Mouse (Mus musculus) kidney, adult 2 months (tissue): ENCODE data around the gene Adgrb2. TPM values are rescaled to one million over a fixed set of nuclear protein-coding genes. Genes with fewer than 3 reads are reported as not detected.

ENCODE experiments used
- DNase-seq: peaks from one replicate; pipeline ENCODE4 v3.0.0; 2021
- H3K27ac ChIP-seq: fragments of 200-500 bp; 2 replicates; pipeline ENCODE4 v1.5.1; 2012; ENCODE audit warnings: low read depth, low read length, control low read depth, inconsistent platforms; ENCODE audit not compliant: insufficient read depth
- H3K27me3 ChIP-seq: fragments of 200-500 bp; replicated peaks from 2 replicates; pipeline ENCODE4 v1.6.1; 2012; ENCODE audit warnings: mild to moderate bottlenecking, moderate library complexity, low read length, inconsistent platforms; ENCODE audit not compliant: control insufficient read depth, insufficient read depth
- H3K36me3 ChIP-seq: fragments of 200-500 bp; 2 replicates; pipeline ENCODE4 v1.6.1; 2012; ENCODE audit warnings: mild to moderate bottlenecking, moderate library complexity, low read length, inconsistent platforms; ENCODE audit not compliant: control insufficient read depth, insufficient read depth
- H3K4me1 ChIP-seq: fragments of 200-500 bp; 2 replicates; pipeline ENCODE4 v1.6.1; 2011; ENCODE audit warnings: low read length; ENCODE audit not compliant: control insufficient read depth, insufficient read depth
- H3K4me3 ChIP-seq: fragments of 200-500 bp; 2 replicates; pipeline ENCODE4 v1.5.1; 2011; ENCODE audit warnings: mild to moderate bottlenecking, low read depth, low read length, control low read depth; ENCODE audit not compliant: insufficient read depth
- CTCF ChIP-seq: fragments of 200-500 bp; conservative IDR thresholded peaks from 2 replicates; pipeline ENCODE4 v1.5.1; 2011; ENCODE audit warnings: low read depth, mild to moderate bottlenecking, control low read depth, low read length, moderate library complexity, mixed read lengths; ENCODE audit not compliant: insufficient read depth, insufficient read length
- POLR2A ChIP-seq: fragments of 200-500 bp; IDR thresholded peaks from one replicate; pipeline ENCODE4 v1.6.1; 2011; ENCODE audit warnings: low read depth, low read length, control low read depth
- WGBS: fragments of 180-500 bp; shearing (Covaris S2); methylation state at CpG from one replicate; pipeline ENCODE4 v1.1.7; 2018; 5-methylcytosine and 5-hydroxymethylcytosine counted together
- polyA plus RNA-seq: library from polyadenylated mRNA; depleted of rRNA; stranded (reverse); fragments of >200 nt; gene quantifications from 2 replicates; pipeline ENCODE4 v1.2.3, GENCODE M21; 2012

Gene Adgrb2
- polyA plus RNA-seq, 1 experiment = 0.66 TPM

DNA sequence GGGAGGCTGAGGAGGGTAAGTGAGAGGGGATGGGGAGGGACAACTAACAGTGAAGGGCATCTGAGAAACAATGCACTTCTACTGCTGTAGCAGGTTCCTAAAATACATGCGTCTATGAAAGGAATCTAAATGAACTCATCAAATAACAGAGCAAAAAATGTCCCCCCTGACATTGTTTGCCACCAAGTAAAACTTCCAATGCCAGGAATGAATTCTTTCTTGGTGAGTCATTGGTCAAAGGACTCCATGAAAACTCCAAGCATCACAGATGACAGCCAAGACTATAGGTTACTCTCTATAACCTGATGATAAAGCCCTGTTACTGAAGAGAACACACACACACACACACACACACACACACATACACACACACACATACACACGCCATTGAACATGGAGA is 46.5 kb downstream of the Adgrb2 start:
- Histone ChIP-seq H3K27me3 (no peaks in the 10 kb centered on the region), H3K27ac (no peak overlapping the region), H3K4me3 (no peak overlapping the region), H3K4me1 (no peaks in the 10 kb centered on the region), H3K36me3 (no peaks in the 10 kb centered on the region)
- 70% methylated on average over 2 of the region's 2 CpGs for WGBS
- DNase-seq = no peak
- no peak for TF ChIP-seq POLR2A
- no peak for TF ChIP-seq CTCF

DNA sequence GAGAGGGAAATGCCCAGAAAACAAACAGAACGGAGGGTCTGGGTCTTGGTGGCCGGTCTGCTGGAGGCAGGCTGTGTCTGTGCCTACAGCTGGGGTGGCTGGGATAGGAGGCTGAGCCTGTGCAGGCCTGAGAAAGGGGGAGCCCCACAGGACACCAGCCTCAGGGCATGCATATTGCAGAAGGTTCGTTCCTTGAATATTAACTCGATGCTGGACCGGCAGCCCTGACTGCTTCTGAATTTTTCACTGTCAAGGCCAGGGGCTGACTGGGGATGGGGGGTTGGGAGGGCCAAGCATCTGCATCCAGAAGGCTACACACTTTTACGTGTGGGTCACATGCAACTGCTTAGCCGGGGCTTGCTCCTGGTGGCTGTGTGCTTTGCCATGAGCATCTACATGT is 48.8 kb downstream of the Adgrb2 start:
- DNase-seq = no peak
- Histone ChIP-seq H3K4me1 (no peaks in the 10 kb centered on the region), H3K27ac (no peak overlapping the region), H3K4me3 (no peak overlapping the region), H3K36me3 (no peaks in the 10 kb centered on the region), H3K27me3 (no peaks in the 10 kb centered on the region)
- WGBS = 69% methylated on average over 7 of the region's 7 CpGs
- TF ChIP-seq CTCF = no peak
- no peak for TF ChIP-seq POLR2A

DNA sequence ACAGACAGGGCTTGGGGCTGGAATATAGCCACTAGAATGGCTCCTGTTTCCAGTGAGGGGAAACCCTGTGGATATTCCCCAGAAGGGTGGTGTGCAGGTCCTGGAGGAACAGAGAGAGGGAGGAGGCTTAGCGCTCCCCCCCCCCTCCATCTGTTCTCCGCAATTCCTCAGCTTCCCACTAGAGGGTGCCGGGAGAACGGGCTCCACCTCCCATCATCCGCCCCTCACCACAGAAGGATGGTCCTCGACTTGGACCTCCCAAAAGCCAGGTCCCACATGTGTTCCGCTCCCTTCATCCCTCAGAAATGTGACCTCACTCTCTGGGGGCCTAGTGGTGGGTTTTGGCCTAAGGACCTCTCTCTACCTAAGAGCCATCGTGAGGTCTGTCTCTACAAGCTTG is 51.4 kb downstream of the Adgrb2 start:
- no peak overlapping the region for H3K27ac ChIP-seq
- no peak overlapping the region for H3K4me3 ChIP-seq
- WGBS = 6% methylated on average over 8 of the region's 8 CpGs
- H3K27me3 ChIP-seq = no peaks in the 10 kb centered on the region
- DNase-seq = peak; percentile 33
- TF ChIP-seq POLR2A (no peak), CTCF (peak; percentile 75)
- no peaks in the 10 kb centered on the region for H3K4me1 ChIP-seq
- no peaks in the 10 kb centered on the region for H3K36me3 ChIP-seq

DNA sequence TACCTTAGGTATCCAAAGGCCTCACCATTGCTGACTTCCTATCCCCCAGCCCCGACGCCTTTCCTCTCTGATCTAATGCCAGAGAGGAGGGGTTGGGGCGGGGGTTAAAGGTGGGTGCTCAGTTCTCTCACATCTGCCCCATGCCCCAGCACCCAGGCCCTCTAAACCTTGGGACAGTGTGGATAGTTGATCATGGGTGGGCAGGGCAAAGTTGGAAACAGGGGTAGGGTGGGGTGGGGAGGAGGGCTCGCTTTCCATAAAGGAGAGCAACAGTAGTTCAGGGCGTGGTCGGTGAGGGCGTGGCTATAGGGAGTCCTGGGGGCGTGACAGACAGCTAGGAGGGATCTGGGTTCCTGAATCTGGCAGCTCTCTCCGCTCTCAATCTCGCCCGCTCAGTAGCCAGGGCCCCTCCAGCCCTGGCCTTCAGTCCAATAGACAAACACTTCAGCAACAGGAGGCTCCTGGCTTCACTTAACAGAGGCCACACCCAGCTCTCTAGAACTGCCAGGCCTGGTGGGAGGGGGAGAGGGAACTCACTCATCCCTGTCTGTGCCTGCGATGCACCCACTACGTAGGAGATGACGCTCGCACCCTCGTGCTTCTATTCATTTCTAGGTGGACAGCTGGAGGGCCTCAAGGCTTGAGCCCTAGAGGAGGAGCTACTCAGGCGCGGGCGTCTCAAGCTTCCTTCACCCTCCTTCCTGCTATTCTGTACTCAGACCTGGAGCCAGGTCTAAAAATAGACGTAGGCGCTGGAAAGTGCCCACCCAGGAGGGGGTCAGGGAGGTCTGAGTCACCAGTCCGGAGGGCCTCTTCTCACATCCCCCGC is 52.1 kb downstream of the Adgrb2 start:
- Histone ChIP-seq H3K4me1 (no peaks in the 10 kb centered on the region), H3K36me3 (no peaks in the 10 kb centered on the region), H3K27ac (no peak overlapping the region), H3K27me3 (no peaks in the 10 kb centered on the region), H3K4me3 (no peak overlapping the region)
- peak; percentile 60 for DNase-seq
- 6% methylated on average over 23 of the region's 23 CpGs for WGBS
- TF ChIP-seq POLR2A = no peak
- no peak for TF ChIP-seq CTCF

DNA sequence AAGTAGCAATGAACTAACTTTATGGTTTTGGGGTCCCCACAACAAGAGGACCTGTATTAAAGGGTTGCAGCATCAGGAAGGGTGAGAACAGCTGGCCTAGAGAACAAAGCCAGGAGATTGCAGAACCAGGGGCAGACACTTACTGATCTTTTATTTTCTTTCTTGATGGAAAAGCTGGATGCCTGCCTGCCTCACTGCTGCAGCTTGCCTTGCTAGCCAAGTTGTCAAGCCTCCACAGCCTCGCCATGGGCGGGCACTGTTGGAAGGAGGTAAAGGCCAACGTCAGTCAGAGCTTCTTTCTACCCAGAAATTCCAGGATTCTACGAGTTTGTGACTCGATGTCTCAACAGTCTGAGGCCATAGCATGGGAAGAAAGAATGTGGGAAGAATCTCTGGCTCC is 54.7 kb downstream of the Adgrb2 start:
- WGBS = 70% methylated on average over 5 of the region's 5 CpGs
- no peaks in the 10 kb centered on the region for H3K4me1 ChIP-seq
- no peaks in the 10 kb centered on the region for H3K36me3 ChIP-seq
- TF ChIP-seq CTCF (no peak), POLR2A (no peak)
- no peak overlapping the region for H3K27ac ChIP-seq
- DNase-seq = no peak
- H3K4me3 ChIP-seq = no peak overlapping the region
- H3K27me3 ChIP-seq = no peaks in the 10 kb centered on the region

DNA sequence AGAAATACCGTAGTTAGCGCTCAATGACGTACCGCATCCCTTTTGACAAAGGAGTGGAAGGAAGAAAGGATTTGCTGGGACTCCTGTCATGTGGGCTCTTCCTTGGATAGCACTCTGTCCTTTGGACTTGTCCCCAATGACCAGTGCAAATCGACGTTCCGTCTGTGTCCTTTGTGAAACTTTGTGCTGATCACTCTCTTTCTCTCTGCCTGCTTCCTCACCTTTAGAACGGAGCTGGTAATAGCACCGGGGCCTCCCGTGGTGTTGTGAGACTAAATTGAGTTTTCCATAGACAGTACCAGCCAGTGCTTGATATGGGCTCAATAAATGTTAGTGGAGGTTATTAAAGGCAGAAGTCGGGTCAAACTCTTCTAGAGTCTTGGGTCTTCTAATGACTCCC is 56.4 kb downstream of the Adgrb2 start:
- Histone ChIP-seq H3K36me3 (no peaks in the 10 kb centered on the region), H3K27ac (no peak overlapping the region), H3K4me3 (no peak overlapping the region), H3K4me1 (no peaks in the 10 kb centered on the region), H3K27me3 (no peaks in the 10 kb centered on the region)
- TF ChIP-seq CTCF (no peak), POLR2A (no peak)
- peak; percentile 50 for DNase-seq
- 67% methylated on average over 11 of the region's 11 CpGs for WGBS

DNA sequence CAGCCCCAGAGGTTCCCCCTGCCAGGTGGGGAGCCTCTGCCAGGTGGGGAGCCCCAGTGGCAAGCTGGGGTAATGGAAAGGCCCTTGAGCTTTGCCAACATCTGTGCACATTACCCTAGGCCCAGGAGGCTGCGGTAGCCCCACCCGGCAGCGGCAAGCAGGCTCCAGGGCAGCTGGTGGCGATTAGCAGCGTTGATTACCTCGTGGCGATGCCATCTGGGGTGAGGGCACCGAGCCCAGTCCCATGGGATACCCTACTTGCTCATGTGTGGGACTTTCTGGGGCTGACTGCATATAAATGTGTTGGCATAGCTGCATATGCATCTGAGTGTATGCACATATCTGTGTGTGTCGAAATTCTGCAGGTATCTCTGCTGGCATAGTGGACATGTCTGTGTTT is 59.5 kb downstream of the Adgrb2 start:
- TF ChIP-seq CTCF (no peak), POLR2A (no peak)
- H3K4me3 ChIP-seq = no peak overlapping the region
- no peak overlapping the region for H3K27ac ChIP-seq
- WGBS = 85% methylated on average over 9 of the region's 9 CpGs
- H3K27me3 ChIP-seq = no peaks in the 10 kb centered on the region
- H3K4me1 ChIP-seq = no peaks in the 10 kb centered on the region
- no peaks in the 10 kb centered on the region for H3K36me3 ChIP-seq
- no peak for DNase-seq

DNA sequence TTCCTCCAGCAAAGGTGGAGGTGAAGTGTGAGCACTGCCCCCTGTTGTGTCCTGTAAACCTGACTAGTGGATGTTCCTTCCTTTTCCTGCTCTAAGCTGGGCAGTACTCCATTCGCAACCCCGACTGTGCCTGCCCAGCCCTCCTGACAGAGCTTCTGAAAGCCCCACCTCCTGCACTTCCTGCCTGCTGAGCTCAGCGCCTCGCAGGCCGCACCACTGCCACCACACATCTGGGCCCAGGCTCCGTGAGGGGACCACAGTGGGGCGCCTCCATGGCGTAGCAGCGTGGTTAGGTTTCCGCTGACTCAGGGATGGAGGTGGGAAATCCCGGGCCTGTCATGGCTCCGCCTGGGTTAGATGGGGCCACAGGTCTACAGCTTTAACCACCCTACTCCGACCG is 60.9 kb downstream of the Adgrb2 start:
- H3K27ac ChIP-seq = 0 out of 2 replicates have a peak overlapping the region, but pooled peaks have one; percentile 10
- 55% methylated on average over 14 of the region's 14 CpGs for WGBS
- TF ChIP-seq CTCF (no peak), POLR2A (no peak)
- H3K27me3 ChIP-seq = no peaks in the 10 kb centered on the region
- H3K4me3 ChIP-seq = no peak overlapping the region
- DNase-seq = peak; percentile 52
- H3K4me1 ChIP-seq = no peaks in the 10 kb centered on the region
- H3K36me3 ChIP-seq = no peaks in the 10 kb centered on the region
